Mouse (Mus musculus) cerebellum, adult (tissue): Measurements from ENCODE around the gene Card9.
A peak's percentile ranks its signal among the peaks of the same experiment; 100 is the strongest.

Experiments used
- ATAC-seq: cut with Nextera tagmentation; 2 replicates; pipeline ENCODE4 v1.9.2; 2017; ENCODE audit warnings: mild to moderate bottlenecking, moderate library complexity, mixed read lengths; ENCODE audit not compliant: insufficient number of reproducible peaks, low FRiP score, low TSS enrichment

The Card9 gene

GRCm38 (mm10) chr2:26314281-26315071 is 46.2 kb downstream of the Card9 start:
- ATAC-seq: peak; percentile 70; the same call in 1 of the 2 replicates

- no peak for ATAC-seq
Observed at GRCm38 (mm10) chr2:26313394-26313793, 47.3 kb downstream of the Card9 start.

GRCm38 (mm10) chr2:26312812-26313211 is 47.9 kb downstream of the Card9 start:
- ATAC-seq: no peak

- no peak for ATAC-seq
Observed at GRCm38 (mm10) chr2:26311936-26312335, 48.8 kb downstream of the Card9 start.

- ATAC-seq: no peak
Observed at GRCm38 (mm10) chr2:26309739-26310138, 51.0 kb downstream of the Card9 start.

GRCm38 (mm10) chr2:26306702-26307101 is 54.0 kb downstream of the Card9 start:
- ATAC-seq: no peak

- no peak for ATAC-seq
Observed at GRCm38 (mm10) chr2:26305555-26305954, 55.2 kb downstream of the Card9 start.

GRCm38 (mm10) chr2:26304711-26305110 is 56.0 kb downstream of the Card9 start:
- no peak for ATAC-seq
